Mouse (Mus musculus) testis, adult 2 months (tissue): ENCODE data around the gene Olfr1340. TPM values are rescaled to one million over a fixed set of nuclear protein-coding genes. Genes with fewer than 3 reads are reported as not detected.

Source experiments
- H3K27ac ChIP-seq: fragments of 200-500 bp; 2 replicates; pipeline ENCODE4 v1.5.1; 2012; ENCODE audit warnings: low read depth, low read length; ENCODE audit not compliant: control insufficient read depth, insufficient read depth
- H3K27me3 ChIP-seq: fragments of 200-500 bp; 2 replicates; pipeline ENCODE4 v1.6.1; 2012; ENCODE audit warnings: mild to moderate bottlenecking, low read length, moderate library complexity; ENCODE audit not compliant: control insufficient read depth, insufficient read depth
- H3K36me3 ChIP-seq: fragments of 200-500 bp; 2 replicates; pipeline ENCODE4 v1.6.1; 2012; ENCODE audit warnings: mild to moderate bottlenecking, low read length; ENCODE audit not compliant: control insufficient read depth, insufficient read depth
- H3K4me1 ChIP-seq: fragments of 200-500 bp; 2 replicates; pipeline ENCODE4 v1.6.1; 2012; ENCODE audit warnings: low read length; ENCODE audit not compliant: control insufficient read depth, insufficient read depth
- H3K4me3 ChIP-seq: fragments of 200-500 bp; 2 replicates; pipeline ENCODE4 v1.5.1; 2012; ENCODE audit warnings: low read depth, mild to moderate bottlenecking, low read length, moderate library complexity, mixed read lengths; ENCODE audit not compliant: control insufficient read depth
- CTCF ChIP-seq: fragments of 200-500 bp; IDR thresholded peaks from 2 replicates; pipeline ENCODE4 v1.5.1; 2012; ENCODE audit warnings: low read depth, mild to moderate bottlenecking, inconsistent platforms, low read length, moderate library complexity; ENCODE audit not compliant: control insufficient read depth, insufficient read depth, insufficient replicate concordance
- POLR2A ChIP-seq: fragments of 200-500 bp; IDR thresholded peaks from 2 replicates; pipeline ENCODE4 v1.6.1; 2012; ENCODE audit warnings: low read depth, mild to moderate bottlenecking, inconsistent platforms, low read length, moderate library complexity; ENCODE audit not compliant: control insufficient read depth
- polyA plus RNA-seq: library from polyadenylated mRNA; depleted of rRNA; stranded (reverse); fragments of >200 nt; gene quantifications from 2 replicates; pipeline ENCODE4 v1.2.3, GENCODE M21; 2012; rRNA removed

Olfr1340 gene
- not detected in 2 replicates for polyA plus RNA-seq

- TF ChIP-seq CTCF = no peak
- no peak for TF ChIP-seq POLR2A
- Histone ChIP-seq H3K4me3 (no peak within 1 kb of the TSS), H3K27me3 (no peaks in the 10 kb centered on the region), H3K4me1 (no peaks in the 10 kb centered on the region), H3K27ac (no peak within 1 kb of the TSS), H3K36me3 (no peaks in the 10 kb centered on the region)
These were observed at the start of gene Olfr1340 for GRCm38 (mm10) chr4:118719838-118720237. TSS of gene Olfr1340 (plus strand) at chr4:118720138.

- Histone ChIP-seq H3K4me1 (no peaks in the 10 kb centered on the region), H3K27ac (no peak overlapping the region), H3K4me3 (no peak overlapping the region), H3K36me3 (no peaks in the 10 kb centered on the region), H3K27me3 (no peaks in the 10 kb centered on the region)
- TF ChIP-seq POLR2A (no peak), CTCF (no peak)
These were observed 32.9 kb upstream of the Olfr1340 start for GRCm38 (mm10) chr4:118687086-118687485.

GRCm38 (mm10) chr4:118692412-118692973 lies 27.4 kb upstream of the Olfr1340 start, which contains the start of gene Olfr1342:
TSS of gene Olfr1342 (minus strand) at chr4:118692756.
- Histone ChIP-seq H3K27me3 (no peaks in the 10 kb centered on the region), H3K27ac (no peak within 1 kb of the TSS), H3K36me3 (no peaks in the 10 kb centered on the region), H3K4me3 (no peak within 1 kb of the TSS), H3K4me1 (peaks cover 6% of the 10 kb centered on the region)
- TF ChIP-seq CTCF = no peak
- TF ChIP-seq POLR2A = no peak

GRCm38 (mm10) chr4:118693812-118694211 lies 26.1 kb upstream of the Olfr1340 start:
- H3K36me3 ChIP-seq = no peaks in the 10 kb centered on the region
- H3K4me1 ChIP-seq = peaks cover 6% of the 10 kb centered on the region
- no peaks in the 10 kb centered on the region for H3K27me3 ChIP-seq
- H3K4me3 ChIP-seq = no peak overlapping the region
- H3K27ac ChIP-seq = no peak overlapping the region
- no peak for TF ChIP-seq CTCF
- TF ChIP-seq POLR2A = no peak

GRCm38 (mm10) chr4:118703223-118703622 lies 16.7 kb upstream of the Olfr1340 start, which contains the start of gene Olfr1341:
TSS of gene Olfr1341 (plus strand) at chr4:118703523.
- H3K36me3 ChIP-seq = no peaks in the 10 kb centered on the region
- H3K27me3 ChIP-seq = no peaks in the 10 kb centered on the region
- TF ChIP-seq POLR2A (no peak), CTCF (no peak)
- H3K27ac ChIP-seq = no peak within 1 kb of the TSS
- no peaks in the 10 kb centered on the region for H3K4me1 ChIP-seq
- H3K4me3 ChIP-seq = no peak within 1 kb of the TSS

- no peaks in the 10 kb centered on the region for H3K27me3 ChIP-seq
- no peak overlapping the region for H3K4me3 ChIP-seq
- H3K27ac ChIP-seq = no peak overlapping the region
- H3K4me1 ChIP-seq = no peaks in the 10 kb centered on the region
- no peaks in the 10 kb centered on the region for H3K36me3 ChIP-seq
- TF ChIP-seq POLR2A = no peak
- no peak for TF ChIP-seq CTCF
These were observed 11.9 kb upstream of the Olfr1340 start for GRCm38 (mm10) chr4:118708086-118708485.

- no peaks in the 10 kb centered on the region for H3K4me1 ChIP-seq
- no peak overlapping the region for H3K4me3 ChIP-seq
- no peak overlapping the region for H3K27ac ChIP-seq
- H3K36me3 ChIP-seq = no peaks in the 10 kb centered on the region
- H3K27me3 ChIP-seq = no peaks in the 10 kb centered on the region
- TF ChIP-seq CTCF (no peak), POLR2A (no peak)
These were observed 8.3 kb upstream of the Olfr1340 start for GRCm38 (mm10) chr4:118711656-118712055.
